Mouse (Mus musculus): Measurements from ENCODE around the gene Gucy1b2.

GRCm38 (mm10) chr14:62497391-62497790 lies 41.3 kb upstream of the Gucy1b2 start:
- no peak for TF ChIP-seq CTCF (IDR thresholded peaks at IDR 0.05; ENCODE audit: low read depth)
- TF ChIP-seq EP300 (IDR thresholded peaks at IDR 0.05; ENCODE audit: low read depth), result no peak

Measured in heart, postnatal 0 days (tissue).